Mouse (Mus musculus): ENCODE data around the gene Foxi3.
A peak's percentile ranks its signal among the peaks of the same experiment; 100 is the strongest.

DNA sequence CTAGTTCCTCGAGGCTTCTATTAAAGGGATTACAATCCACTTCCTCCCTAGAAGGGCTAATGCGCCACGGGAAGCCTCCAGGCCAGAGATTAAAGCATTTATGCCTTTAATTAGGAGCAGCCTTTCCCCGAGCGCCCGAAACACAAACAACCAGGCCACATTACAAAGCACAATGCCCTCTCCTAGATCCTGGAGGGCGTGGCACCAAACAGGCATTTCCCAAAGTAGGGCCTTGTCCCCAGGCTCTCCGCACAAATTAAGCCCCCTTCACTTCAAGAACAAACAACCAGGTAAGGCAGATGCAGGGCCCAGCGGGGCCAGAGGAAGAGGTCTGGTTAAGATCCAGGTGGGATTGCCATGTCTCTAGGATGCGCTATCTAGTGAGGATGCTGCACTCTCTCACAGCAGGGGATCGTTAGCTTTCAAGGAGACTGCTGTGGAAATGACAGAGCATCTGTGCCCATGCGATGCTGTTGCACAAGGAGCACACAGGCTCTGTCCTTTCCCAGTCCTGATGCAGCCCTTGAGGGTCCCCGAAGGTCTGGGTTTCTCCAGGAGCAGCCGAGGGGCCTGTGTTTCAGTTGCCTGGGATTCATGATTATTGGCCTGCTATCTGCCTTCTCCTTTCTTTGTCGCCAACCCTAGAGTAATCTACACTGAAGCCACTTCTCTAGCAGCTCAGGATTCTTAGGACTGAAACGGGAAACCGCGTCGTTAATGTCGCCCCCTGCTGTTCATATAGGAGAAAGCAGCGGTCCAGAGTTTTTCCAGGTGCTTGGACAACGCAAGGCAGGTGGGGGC lies 34.9 kb upstream of the Foxi3 start:
- peak; percentile 97 for TF ChIP-seq CTCF (IDR thresholded peaks at IDR 0.05; ENCODE audit: low read depth, low read length)
- TF ChIP-seq POLR2A (IDR thresholded peaks at IDR 0.05; ENCODE audit: borderline replicate concordance, low read depth, low read length) = no peak

Measured in bone marrow macrophage, adult 2 months (primary cell).